Mouse (Mus musculus): ENCODE data around the gene Anxa4. TPM values are rescaled to one million over a fixed set of nuclear protein-coding genes. Genes with fewer than 3 reads are reported as not detected.

The Anxa4 gene
- polyA plus RNA-seq, 1 experiment from 2014 or later = 43.0 TPM

DNA sequence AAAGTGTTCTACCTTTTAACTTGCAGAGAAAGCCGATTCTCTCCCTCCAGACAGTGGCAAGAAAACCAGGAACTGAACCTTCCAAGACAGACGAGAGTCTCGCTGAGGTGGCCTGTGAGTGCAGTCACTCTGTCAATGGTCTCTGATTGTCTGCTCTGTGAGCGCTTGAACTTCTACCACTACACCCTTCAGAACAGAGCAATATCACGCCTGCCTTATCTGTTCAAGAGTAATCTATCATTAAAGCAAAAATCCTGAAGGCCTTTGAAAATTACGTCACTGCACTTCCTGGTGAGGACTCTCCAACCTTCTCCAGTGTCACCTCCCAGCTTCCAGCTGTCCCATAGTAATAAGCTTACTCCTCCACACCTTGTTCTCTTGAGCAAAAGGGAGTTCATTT, 18.4 kb downstream of the Anxa4 start:
- H3K4me3 ChIP-seq (ENCODE audit: low read depth, low read length) = no peak overlapping the region
- DNase-seq (ENCODE audit: low spot score) (no peak), ATAC-seq (replicated peaks; ENCODE audit: low FRiP score) (no peak)
- WGBS = 67% methylated on average over 6 of the region's 6 CpGs
- H3K4me1 ChIP-seq (replicated peaks; ENCODE audit: control insufficient read depth, insufficient read depth, low read length) = no peaks in the 10 kb centered on the region
- H3K36me3 ChIP-seq (ENCODE audit: control insufficient read depth, insufficient read depth, low read length) = no peaks in the 10 kb centered on the region
- no peaks in the 10 kb centered on the region for H3K27me3 ChIP-seq (replicated peaks; ENCODE audit: control insufficient read depth, insufficient read depth, low read length)
- H3K9ac ChIP-seq (ENCODE audit: low read depth, low read length) = no peak overlapping the region
- H3K27ac ChIP-seq (ENCODE audit: low read depth, low read length) = no peak overlapping the region
- no peaks in the 10 kb centered on the region for H3K9me3 ChIP-seq (ENCODE audit: control insufficient read depth, low read length)
- no peak overlapping the region for H3K4me2 ChIP-seq

DNA sequence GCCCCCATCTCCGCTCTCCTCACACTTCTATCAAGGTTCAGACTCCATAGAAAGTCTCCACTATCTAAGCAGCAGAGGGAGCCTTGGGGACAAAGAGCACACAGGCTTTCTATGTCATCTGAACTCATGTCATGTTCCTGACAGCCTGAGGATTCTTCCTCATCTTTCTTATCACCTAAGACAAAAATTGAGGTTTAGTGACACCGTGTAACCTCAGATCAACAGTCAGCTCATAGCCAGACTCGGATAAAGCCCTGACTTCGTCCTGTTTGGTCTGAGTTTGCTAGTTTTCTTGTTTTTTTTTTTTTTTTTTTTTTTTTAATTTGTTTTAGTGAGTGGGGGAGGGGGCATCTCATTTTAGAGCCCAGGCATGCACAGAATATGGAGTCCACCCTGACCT, 19.6 kb downstream of the Anxa4 start:
- no peak overlapping the region for H3K9ac ChIP-seq (ENCODE audit: low read depth, low read length)
- H3K36me3 ChIP-seq (ENCODE audit: control insufficient read depth, insufficient read depth, low read length) = no peaks in the 10 kb centered on the region
- WGBS = 63% methylated on average over 4 of the region's 4 CpGs
- H3K4me1 ChIP-seq (replicated peaks; ENCODE audit: control insufficient read depth, insufficient read depth, low read length) = no peaks in the 10 kb centered on the region
- H3K9me3 ChIP-seq (ENCODE audit: control insufficient read depth, low read length) = no peaks in the 10 kb centered on the region
- ATAC-seq (replicated peaks; ENCODE audit: low FRiP score) = no peak
- H3K27ac ChIP-seq (ENCODE audit: low read depth, low read length) = no peak overlapping the region
- no peaks in the 10 kb centered on the region for H3K27me3 ChIP-seq (replicated peaks; ENCODE audit: control insufficient read depth, insufficient read depth, low read length)
- no peak overlapping the region for H3K4me2 ChIP-seq
- no peak overlapping the region for H3K4me3 ChIP-seq (ENCODE audit: low read depth, low read length)
- no peak for DNase-seq (ENCODE audit: low spot score)

DNA sequence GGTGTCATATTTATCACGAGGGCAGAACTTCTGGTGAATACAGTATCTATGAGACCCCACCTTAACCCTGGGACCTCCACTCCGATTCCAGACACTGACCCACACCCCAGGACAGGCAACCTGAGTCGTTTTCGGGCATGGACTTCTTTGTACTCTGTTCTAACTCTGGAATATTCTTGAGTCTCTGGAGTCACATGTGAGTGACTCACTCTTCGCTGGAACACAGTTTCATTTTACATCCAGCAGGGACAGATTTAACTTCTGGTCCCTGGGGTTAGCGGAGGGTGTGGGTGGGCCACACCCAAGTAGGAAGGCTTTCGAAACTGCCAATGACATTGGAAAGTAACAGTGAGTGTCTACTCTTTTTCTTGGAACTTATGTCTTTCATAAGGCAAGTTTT, 20.8 kb downstream of the Anxa4 start:
- Histone ChIP-seq H3K36me3 (ENCODE audit: control insufficient read depth, insufficient read depth, low read length) (no peaks in the 10 kb centered on the region), H3K9me3 (ENCODE audit: control insufficient read depth, low read length) (no peaks in the 10 kb centered on the region), H3K27ac (ENCODE audit: low read depth, low read length) (no peak overlapping the region), H3K27me3 (replicated peaks; ENCODE audit: control insufficient read depth, insufficient read depth, low read length) (no peaks in the 10 kb centered on the region), H3K4me3 (ENCODE audit: low read depth, low read length) (no peak overlapping the region), H3K4me2 (no peak overlapping the region), H3K4me1 (replicated peaks; ENCODE audit: control insufficient read depth, insufficient read depth, low read length) (no peaks in the 10 kb centered on the region), H3K9ac (ENCODE audit: low read depth, low read length) (no peak overlapping the region)
- DNase-seq (ENCODE audit: low spot score) (no peak), ATAC-seq (replicated peaks; ENCODE audit: low FRiP score) (no peak)
- WGBS = 76% methylated on average over 7 of the region's 7 CpGs

DNA sequence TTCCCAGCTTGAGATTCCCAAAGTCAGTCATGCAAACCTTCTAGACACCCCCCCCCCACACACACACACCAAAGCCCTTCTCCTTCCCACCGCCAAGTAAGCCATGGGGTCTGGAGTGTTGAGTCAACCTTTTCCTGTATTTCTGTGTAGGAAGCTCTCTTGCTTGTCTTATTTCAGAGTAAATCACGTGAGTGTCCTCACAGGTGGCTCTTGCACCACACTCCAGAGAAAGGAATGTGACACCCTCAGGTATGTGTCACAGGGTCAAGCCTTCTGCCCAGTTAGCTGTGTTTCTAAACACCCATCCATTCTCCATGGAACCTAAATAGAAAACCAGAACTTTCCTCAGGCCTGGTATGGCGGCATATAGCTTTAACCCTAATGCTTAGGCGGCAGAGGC, 24.4 kb downstream of the Anxa4 start:
- Histone ChIP-seq H3K36me3 (ENCODE audit: control insufficient read depth, insufficient read depth, low read length) (no peaks in the 10 kb centered on the region), H3K4me2 (no peak overlapping the region), H3K4me3 (ENCODE audit: low read depth, low read length) (no peak overlapping the region), H3K27ac (ENCODE audit: low read depth, low read length) (no peak overlapping the region), H3K9me3 (ENCODE audit: control insufficient read depth, low read length) (no peaks in the 10 kb centered on the region), H3K9ac (ENCODE audit: low read depth, low read length) (no peak overlapping the region), H3K4me1 (replicated peaks; ENCODE audit: control insufficient read depth, insufficient read depth, low read length) (no peaks in the 10 kb centered on the region), H3K27me3 (replicated peaks; ENCODE audit: control insufficient read depth, insufficient read depth, low read length) (no peaks in the 10 kb centered on the region)
- ATAC-seq (replicated peaks; ENCODE audit: low FRiP score) = no peak
- no peak for DNase-seq (ENCODE audit: low spot score)
- 71% methylated on average over 4 of the region's 4 CpGs for WGBS

DNA sequence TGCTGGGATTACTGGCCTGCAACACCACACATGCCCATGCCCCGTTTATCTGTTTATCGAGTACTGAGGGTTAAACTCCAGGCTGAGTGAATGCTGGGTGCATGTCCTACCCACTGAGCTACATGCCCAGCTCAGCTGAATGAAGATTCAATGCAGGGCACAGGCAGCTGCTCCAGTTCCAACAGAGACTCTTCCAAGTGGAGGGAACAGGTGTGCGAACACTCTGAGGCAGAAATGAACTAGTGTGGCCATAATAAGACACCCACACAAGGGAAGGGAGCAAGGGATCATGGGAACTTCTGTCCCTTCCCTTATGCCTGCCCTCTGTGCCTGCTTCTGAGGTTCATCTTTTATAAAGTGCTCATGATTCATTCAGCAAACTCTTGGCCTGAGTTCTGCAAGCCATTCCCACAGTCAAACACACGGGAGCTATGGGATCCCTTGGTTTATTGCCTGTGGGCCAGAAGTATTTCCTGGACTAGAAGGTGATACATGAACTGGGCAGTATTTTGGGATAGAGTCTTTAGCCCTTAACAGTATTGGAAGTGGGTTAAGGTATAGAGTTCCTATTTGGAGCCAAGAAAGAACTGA, 25.1 kb downstream of the Anxa4 start:
- ATAC-seq (replicated peaks; ENCODE audit: low FRiP score) = no peak
- no peak overlapping the region for H3K9ac ChIP-seq (ENCODE audit: low read depth, low read length)

DNA sequence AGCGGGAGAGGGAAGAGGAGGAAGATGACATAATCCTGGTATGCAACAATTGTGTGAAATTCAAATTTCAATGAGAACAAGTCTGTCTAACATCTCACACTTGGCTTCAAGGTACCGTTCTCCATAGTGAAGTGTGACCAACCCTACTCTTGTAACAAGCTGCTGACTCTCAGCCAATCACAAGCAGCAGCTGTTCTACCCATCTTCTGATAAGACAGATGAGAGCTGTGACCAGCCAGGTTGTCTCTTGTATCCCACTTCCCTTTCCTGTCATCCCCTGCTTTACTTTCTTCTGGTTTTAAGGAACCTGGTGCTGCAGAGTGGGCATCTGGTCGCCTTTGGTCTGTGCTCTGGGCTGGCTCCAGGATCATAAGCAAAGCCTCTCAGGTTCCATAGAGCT, 25.9 kb downstream of the Anxa4 start:
- DNase-seq (ENCODE audit: low spot score) = no peak
- H3K4me2 ChIP-seq = no peak overlapping the region
- no peaks in the 10 kb centered on the region for H3K9me3 ChIP-seq (ENCODE audit: control insufficient read depth, low read length)
- H3K27me3 ChIP-seq (replicated peaks; ENCODE audit: control insufficient read depth, insufficient read depth, low read length) = no peaks in the 10 kb centered on the region
- no peak overlapping the region for H3K4me3 ChIP-seq (ENCODE audit: low read depth, low read length)
- H3K4me1 ChIP-seq (replicated peaks; ENCODE audit: control insufficient read depth, insufficient read depth, low read length) = no peaks in the 10 kb centered on the region
- no peak for ATAC-seq (replicated peaks; ENCODE audit: low FRiP score)
- no peak overlapping the region for H3K9ac ChIP-seq (ENCODE audit: low read depth, low read length)
- H3K27ac ChIP-seq (ENCODE audit: low read depth, low read length) = no peak overlapping the region
- H3K36me3 ChIP-seq (ENCODE audit: control insufficient read depth, insufficient read depth, low read length) = no peaks in the 10 kb centered on the region
- WGBS = 71% methylated on average over 3 of the region's 3 CpGs

More for the DNA sequence above, 25.1 kb downstream of the Anxa4 start:
- WGBS = 73% methylated on average over 4 of the region's 4 CpGs
- H3K4me3 ChIP-seq (ENCODE audit: low read depth, low read length) = no peak overlapping the region
- H3K36me3 ChIP-seq (ENCODE audit: control insufficient read depth, insufficient read depth, low read length) = no peaks in the 10 kb centered on the region
- H3K9me3 ChIP-seq (ENCODE audit: control insufficient read depth, low read length) = no peaks in the 10 kb centered on the region
- H3K27me3 ChIP-seq (replicated peaks; ENCODE audit: control insufficient read depth, insufficient read depth, low read length) = no peaks in the 10 kb centered on the region
- DNase-seq (ENCODE audit: low spot score) = no peak
- H3K27ac ChIP-seq (ENCODE audit: low read depth, low read length) = no peak overlapping the region
- no peak overlapping the region for H3K4me2 ChIP-seq
- H3K4me1 ChIP-seq (replicated peaks; ENCODE audit: control insufficient read depth, insufficient read depth, low read length) = no peaks in the 10 kb centered on the region

DNA sequence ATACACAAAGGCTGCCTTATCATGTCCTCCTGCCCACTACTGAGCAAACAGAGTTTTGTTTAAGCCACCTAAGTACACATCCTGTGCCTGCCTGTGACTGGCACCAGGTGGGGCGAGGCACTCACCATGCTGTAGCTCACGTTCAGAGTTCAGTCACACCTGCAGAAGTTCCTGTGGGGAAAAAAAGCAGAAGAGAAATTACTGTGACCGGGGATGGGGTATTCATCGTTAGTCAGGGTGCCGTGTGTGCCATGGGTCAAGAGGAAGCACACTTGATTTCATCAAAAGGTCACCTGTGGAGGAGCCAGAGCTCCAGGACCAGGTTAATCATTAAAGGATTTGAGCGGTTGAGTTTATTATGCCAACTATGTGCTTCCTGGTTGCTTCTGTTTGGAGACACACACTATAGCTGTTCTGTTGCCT, 27.7 kb downstream of the Anxa4 start:
- Histone ChIP-seq H3K4me2 (no peak overlapping the region), H3K27ac (ENCODE audit: low read depth, low read length) (peak overlapping the region; percentile 62; the same call in 1 of the 2 replicates), H3K4me1 (replicated peaks; ENCODE audit: control insufficient read depth, insufficient read depth, low read length) (no peaks in the 10 kb centered on the region), H3K9ac (ENCODE audit: low read depth, low read length) (no peak overlapping the region), H3K36me3 (ENCODE audit: control insufficient read depth, insufficient read depth, low read length) (no peaks in the 10 kb centered on the region), H3K27me3 (replicated peaks; ENCODE audit: control insufficient read depth, insufficient read depth, low read length) (no peaks in the 10 kb centered on the region), H3K4me3 (ENCODE audit: low read depth, low read length) (no peak overlapping the region), H3K9me3 (ENCODE audit: control insufficient read depth, low read length) (no peaks in the 10 kb centered on the region)
- ATAC-seq (replicated peaks; ENCODE audit: low FRiP score) (peak; percentile 36), DNase-seq (ENCODE audit: low spot score) (no peak)
- 51% methylated on average over 6 of the region's 6 CpGs for WGBS

DNA sequence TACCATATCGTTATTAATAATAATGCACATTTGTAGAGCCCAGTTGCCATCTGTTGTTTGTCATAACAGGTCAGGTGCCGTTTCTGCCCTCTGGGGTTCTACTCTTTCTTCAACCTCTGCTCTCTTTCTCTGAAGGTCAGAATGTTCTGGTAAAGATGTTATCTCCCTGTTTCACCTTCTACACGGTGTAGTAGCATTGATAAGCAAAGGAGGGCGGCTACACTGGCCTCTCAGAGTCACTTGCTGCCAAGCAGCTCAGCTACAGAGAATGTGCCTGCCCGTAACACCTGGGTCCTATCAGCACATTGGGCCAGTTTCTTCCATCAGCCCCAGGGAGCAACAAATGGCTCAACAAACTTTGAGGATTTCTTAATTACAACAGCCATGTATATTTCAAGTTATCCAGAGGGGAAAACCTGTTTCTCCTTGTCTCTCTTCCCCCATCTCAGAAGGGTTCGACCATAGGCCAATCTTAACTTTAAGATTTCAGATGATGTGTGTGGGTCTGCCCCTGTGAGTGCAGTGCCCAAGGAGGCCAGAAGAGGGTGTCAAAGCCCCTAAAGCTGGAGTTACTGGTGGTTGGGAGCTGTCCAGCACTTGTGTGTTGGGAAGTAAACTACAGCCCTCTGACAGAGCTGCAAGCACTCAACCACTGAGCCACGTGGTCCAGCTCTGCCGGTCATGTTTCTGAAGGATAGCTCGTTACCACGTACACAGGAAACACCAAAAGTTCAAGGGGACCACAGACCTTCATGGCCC, 39.1 kb downstream of the Anxa4 start:
- 86% methylated on average over 10 of the region's 10 CpGs for WGBS
- ATAC-seq (replicated peaks; ENCODE audit: low FRiP score) = no peak
- H3K9ac ChIP-seq (ENCODE audit: low read depth, low read length) = no peak overlapping the region
- no peaks in the 10 kb centered on the region for H3K36me3 ChIP-seq (ENCODE audit: control insufficient read depth, insufficient read depth, low read length)
- H3K4me3 ChIP-seq (ENCODE audit: low read depth, low read length) = no peak overlapping the region
- no peak overlapping the region for H3K27ac ChIP-seq (ENCODE audit: low read depth, low read length)
- H3K4me1 ChIP-seq (replicated peaks; ENCODE audit: control insufficient read depth, insufficient read depth, low read length) = no peaks in the 10 kb centered on the region
- no peak for DNase-seq (ENCODE audit: low spot score)
- H3K9me3 ChIP-seq (ENCODE audit: control insufficient read depth, low read length) = no peaks in the 10 kb centered on the region
- no peak overlapping the region for H3K4me2 ChIP-seq
- H3K27me3 ChIP-seq (replicated peaks; ENCODE audit: control insufficient read depth, insufficient read depth, low read length) = no peaks in the 10 kb centered on the region
